Mouse (Mus musculus) heart, adult 10 weeks (tissue): ENCODE measurements around the gene Calhm1. TPM values are rescaled to one million over a fixed set of nuclear protein-coding genes. Genes with fewer than 3 reads are reported as not detected.

Source experiments
- polyA plus RNA-seq: library from polyadenylated mRNA; stranded (reverse); fragments of 350-450 nt; fragmentation: Illumina TruSeq; extraction: RNeasy Lipid Tissue Mini Kit (QIAGEN cat#74804); gene quantifications from one replicate; pipeline ENCODE4 v1.2.3, GENCODE M21; 2014; ENCODE audit warnings: low read depth, low replicate concordance

Calhm1 gene
- not detected for polyA plus RNA-seq

DNA sequence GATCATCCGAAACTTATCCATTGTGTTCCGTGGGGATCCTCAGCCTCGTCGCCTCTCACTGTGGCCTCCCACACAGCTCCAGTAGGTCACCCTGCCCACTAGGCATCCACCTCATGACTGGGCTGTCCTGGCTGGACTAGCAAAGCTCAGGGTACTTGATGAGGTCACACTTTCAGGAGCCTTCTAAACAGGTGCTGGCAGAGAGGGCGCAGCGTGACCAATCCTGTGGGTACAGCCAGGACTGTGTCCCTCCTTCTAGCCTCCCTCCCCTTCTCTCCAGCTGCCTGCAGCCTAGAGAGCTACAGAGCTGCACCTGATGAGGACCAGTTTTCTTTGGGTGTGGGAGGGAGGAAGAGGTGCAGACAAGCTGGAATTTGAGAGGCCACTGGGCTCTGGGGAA lies at the start of gene Calhm1:
Calhm1 (minus strand) TSS at position 101 of the 400 bp plus-strand sequence.

DNA sequence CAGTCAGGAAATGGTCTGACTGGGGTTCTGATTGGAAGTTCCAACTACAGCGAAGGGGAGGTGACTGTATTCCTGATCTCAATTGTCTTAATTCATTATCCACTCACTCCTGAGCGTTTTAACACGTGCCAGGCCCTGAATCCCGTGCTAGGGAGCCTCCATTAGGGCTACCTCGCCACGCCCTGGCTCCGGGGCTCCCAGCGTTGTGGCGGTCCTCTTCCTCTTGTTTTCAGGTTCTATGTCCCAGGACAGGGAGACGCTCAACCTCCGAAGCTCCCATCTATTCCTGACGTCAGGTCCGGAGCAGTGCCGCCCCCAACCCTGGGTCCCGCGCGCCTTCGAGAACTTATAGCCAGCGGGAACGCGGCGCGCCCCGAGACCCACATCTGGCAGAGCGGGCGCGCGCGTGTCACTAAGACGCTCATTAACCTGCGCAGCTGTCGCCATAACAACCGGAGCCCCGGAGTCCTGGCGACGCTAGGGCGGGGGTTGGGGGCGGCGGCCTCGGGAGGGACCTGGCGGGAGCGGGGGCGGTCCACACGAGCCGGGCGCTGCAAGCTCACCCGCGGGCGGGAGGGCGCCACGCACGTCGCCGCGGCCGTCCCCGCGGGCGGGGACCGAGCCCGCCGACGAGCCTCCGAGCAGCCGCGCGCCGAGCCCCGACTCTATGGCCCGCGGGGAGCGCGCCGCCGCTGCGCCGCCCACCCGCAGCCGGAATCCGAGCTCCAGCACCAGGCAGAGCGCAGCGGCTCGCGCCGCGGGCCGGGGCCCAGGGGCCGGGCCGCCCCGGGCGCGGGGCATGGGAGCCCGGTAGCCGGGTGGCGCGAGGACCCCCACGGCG lies 34.6 kb upstream of the Calhm1 start, which contains the start of gene Neurl1a:
Neurl1a (plus strand) TSS at position 390 of the 841 bp plus-strand sequence.

DNA sequence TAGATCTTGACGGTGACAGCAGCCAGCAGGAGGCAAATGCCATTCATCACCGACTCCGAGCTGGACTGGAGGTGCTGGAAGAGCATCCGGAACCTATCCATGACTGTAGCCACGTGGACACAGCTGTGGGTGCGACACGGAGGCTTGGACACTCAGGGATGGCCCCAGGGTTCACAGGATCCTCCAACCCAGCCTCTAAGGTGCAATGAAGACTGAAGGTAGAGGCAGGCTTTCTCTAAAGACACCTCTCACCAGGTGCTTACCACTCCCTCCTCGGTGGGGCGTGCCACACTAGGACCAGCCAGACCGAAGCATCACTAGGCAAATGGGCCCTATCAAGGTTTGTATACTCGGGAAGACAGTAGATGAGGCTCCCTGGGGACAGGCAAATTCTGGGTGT lies 13.6 kb upstream of the Calhm1 start, which contains the start of gene Calhm3:
Calhm3 (minus strand) TSS at position 101 of the 400 bp plus-strand sequence.

DNA sequence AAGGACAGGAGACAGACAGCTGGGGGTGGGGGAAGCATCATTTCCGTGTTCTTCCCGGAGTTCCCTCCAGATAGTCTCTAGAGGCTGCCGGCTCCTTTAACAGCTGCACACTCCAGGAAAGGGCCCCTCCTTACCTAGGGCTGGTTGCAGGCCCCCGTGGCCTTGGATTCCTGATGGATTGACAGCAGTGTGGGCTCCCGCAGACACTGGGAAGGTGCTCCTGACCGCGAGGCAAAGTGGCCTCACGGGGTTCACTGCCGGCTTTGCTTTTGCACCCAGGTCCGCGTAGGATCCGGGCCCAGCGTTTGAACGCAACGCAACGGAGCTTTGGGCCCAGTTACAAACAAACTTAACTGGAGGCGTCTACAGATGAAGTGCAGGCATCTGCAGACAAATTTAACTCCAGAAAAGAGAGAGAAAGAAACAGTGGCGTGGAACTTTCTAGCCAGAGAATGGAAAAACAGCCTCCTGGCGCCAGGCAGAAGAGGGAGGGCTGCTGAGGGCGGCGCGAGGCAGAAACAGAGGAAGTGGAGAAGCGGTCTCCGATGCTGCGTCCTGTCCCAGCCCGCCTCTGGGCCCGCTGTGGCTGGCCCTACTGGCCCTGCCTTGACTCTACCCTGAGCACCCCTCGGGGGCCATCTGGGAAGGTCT lies 6.2 kb downstream of the Calhm1 start, which contains the start of gene Calhm2:
Calhm2 (minus strand) TSS at position 524 of the 651 bp plus-strand sequence.

Other genes starting within 250 kb of the Calhm1 start
- gene Ina, start 129.6 kb downstream of the Calhm1 start, polyA plus RNA-seq: not detected
- gene Nt5c2, start 129.1 kb downstream of the Calhm1 start, polyA plus RNA-seq: 34.7 TPM
- gene Pcgf6, start 93.3 kb downstream of the Calhm1 start, polyA plus RNA-seq: 4.6 TPM
- 2.6 TPM for gene Taf5, start 76.5 kb downstream of the Calhm1 start, polyA plus RNA-seq
- 2,694 TPM for gene Usmg5, start 53.6 kb downstream of the Calhm1 start, polyA plus RNA-seq
- gene Pdcd11, start 53.5 kb downstream of the Calhm1 start, polyA plus RNA-seq: 12.6 TPM
- gene Calhm2, start 6.0 kb downstream of the Calhm1 start, polyA plus RNA-seq: 5.2 TPM
- gene Calhm3, start 13.5 kb upstream of the Calhm1 start, polyA plus RNA-seq: not detected
- gene Neurl1a, start 34.6 kb upstream of the Calhm1 start, polyA plus RNA-seq: 1.3 TPM